Mouse (Mus musculus) heart, embryonic 10.5 days (tissue): ENCODE data around the gene 1700029H14Rik. TPM values are rescaled to one million over a fixed set of nuclear protein-coding genes. Genes with fewer than 3 reads are reported as not detected.

Source experiments
- DNase-seq: peaks from one replicate; pipeline ENCODE4 v3.0.0-alpha.2; 2017; ENCODE audit warnings: low spot score
- H3K27ac ChIP-seq: fragments of 300-500 bp; sonication (generic); 2 replicates; pipeline ENCODE4 v1.5.1; 2016; ENCODE audit warnings: mild to moderate bottlenecking
- H3K27me3 ChIP-seq: fragments of 300-500 bp; sonication (generic); 2 replicates; pipeline ENCODE4 v1.6.1; 2016; ENCODE audit warnings: mild to moderate bottlenecking; ENCODE audit not compliant: poor library complexity, insufficient read depth, severe bottlenecking
- H3K36me3 ChIP-seq: fragments of 300-500 bp; sonication (generic); 2 replicates; pipeline ENCODE4 v1.6.1; 2016; ENCODE audit warnings: mild to moderate bottlenecking, moderate library complexity
- H3K4me1 ChIP-seq: fragments of 300-500 bp; sonication (generic); 2 replicates; pipeline ENCODE4 v1.6.1; 2016; ENCODE audit warnings: mild to moderate bottlenecking
- H3K4me3 ChIP-seq: fragments of 300-500 bp; sonication (generic); 2 replicates; pipeline ENCODE4 v1.5.1; 2016; ENCODE audit warnings: mild to moderate bottlenecking, moderate library complexity
- H3K9me3 ChIP-seq: fragments of 300-500 bp; sonication (generic); 2 replicates; pipeline ENCODE4 v1.6.1; 2016; ENCODE audit warnings: mild to moderate bottlenecking, moderate library complexity
- WGBS: fragments of 180-500 bp; shearing (Covaris S2); methylation state at CpG from one replicate; pipeline ENCODE4 v1.1.7; 2016; 5-methylcytosine and 5-hydroxymethylcytosine counted together
- polyA plus RNA-seq: library from polyadenylated mRNA; unstranded; fragments of >200 nt; fragmentation: Nextera tagmentation; extraction: Ambion mirVana; gene quantifications from 2 replicates; pipeline ENCODE4 v1.2.1, GENCODE M21; 2016

The 1700029H14Rik gene
- polyA plus RNA-seq, 1 experiment from 2014 or later, result not detected

- Histone ChIP-seq H3K36me3 (peaks cover 25% of the 10 kb centered on the region; the same call in 1 of the 2 replicates), H3K27ac (no peak overlapping the region), H3K27me3 (no peaks in the 10 kb centered on the region), H3K4me3 (no peak overlapping the region), H3K9me3 (no peaks in the 10 kb centered on the region), H3K4me1 (peaks cover 11% of the 10 kb centered on the region; the same call in 1 of the 2 replicates)
- DNase-seq, result no peak
- WGBS, result 74% methylated on average over 6 of the region's 6 CpGs
Observed at GRCm38 (mm10) chr8:13591246-13591645, 29.0 kb upstream of the 1700029H14Rik start.

DNA sequence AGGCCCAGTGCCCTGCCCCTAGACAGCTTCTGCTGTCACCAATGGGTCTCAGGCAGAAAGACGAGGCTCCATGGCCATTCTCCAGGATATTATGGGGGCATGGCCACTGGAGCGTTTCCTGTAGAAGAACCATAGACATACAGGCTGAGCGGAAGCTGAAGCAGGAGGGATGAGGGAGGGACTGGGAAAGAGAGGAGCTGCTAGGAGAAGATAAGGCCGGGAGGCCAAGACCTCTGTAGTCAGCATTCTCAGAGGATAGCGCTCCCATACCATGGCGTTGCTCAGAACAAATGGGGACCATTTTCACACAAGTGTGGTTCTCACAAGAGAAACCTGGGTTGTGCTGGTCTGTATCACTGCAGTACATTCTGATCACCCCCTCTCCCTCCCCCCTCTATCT, 26.8 kb upstream of the 1700029H14Rik start:
- peaks cover 40% of the 10 kb centered on the region for H3K36me3 ChIP-seq
- H3K27me3 ChIP-seq, result no peaks in the 10 kb centered on the region
- H3K27ac ChIP-seq, result no peak overlapping the region
- H3K4me1 ChIP-seq, result peaks cover 11% of the 10 kb centered on the region; the same call in 1 of the 2 replicates
- DNase-seq, result no peak
- 58% methylated on average over 6 of the region's 6 CpGs for WGBS
- no peaks in the 10 kb centered on the region for H3K9me3 ChIP-seq
- H3K4me3 ChIP-seq, result no peak overlapping the region

GRCm38 (mm10) chr8:13584652-13585051, 22.4 kb upstream of the 1700029H14Rik start:
- DNase-seq, result no peak
- Histone ChIP-seq H3K27me3 (no peaks in the 10 kb centered on the region), H3K27ac (no peak overlapping the region), H3K4me1 (peaks cover 9% of the 10 kb centered on the region; the same call in 1 of the 2 replicates), H3K36me3 (peaks cover 72% of the 10 kb centered on the region), H3K4me3 (no peak overlapping the region), H3K9me3 (no peaks in the 10 kb centered on the region)
- WGBS, result 78% methylated on average over 8 of the region's 8 CpGs

DNA sequence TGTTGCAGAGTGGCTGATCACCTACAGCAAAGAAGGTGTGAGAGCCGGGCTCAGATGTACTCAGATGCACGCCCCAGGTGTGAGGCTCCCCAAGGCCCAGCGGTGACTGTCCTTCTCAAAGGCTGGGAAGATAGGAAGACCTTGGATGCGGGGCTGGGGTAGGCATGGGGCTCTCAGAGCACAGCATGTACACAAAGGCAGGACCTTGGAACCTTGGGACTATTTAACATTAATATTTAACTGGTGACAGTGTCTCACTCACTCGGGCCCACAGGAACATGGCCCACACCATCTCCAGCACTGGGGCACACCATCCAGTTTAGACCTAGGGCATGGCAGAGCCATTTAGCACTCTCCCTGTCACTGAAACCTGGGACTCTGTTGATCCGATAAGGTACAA, 15.6 kb upstream of the 1700029H14Rik start:
- H3K27me3 ChIP-seq, result no peaks in the 10 kb centered on the region
- no peak overlapping the region for H3K4me3 ChIP-seq
- H3K9me3 ChIP-seq, result no peaks in the 10 kb centered on the region
- no peaks in the 10 kb centered on the region for H3K4me1 ChIP-seq
- DNase-seq, result no peak
- WGBS, result 86% methylated on average over 6 of the region's 6 CpGs
- H3K27ac ChIP-seq, result no peak overlapping the region
- H3K36me3 ChIP-seq, result peaks cover 97% of the 10 kb centered on the region

DNA sequence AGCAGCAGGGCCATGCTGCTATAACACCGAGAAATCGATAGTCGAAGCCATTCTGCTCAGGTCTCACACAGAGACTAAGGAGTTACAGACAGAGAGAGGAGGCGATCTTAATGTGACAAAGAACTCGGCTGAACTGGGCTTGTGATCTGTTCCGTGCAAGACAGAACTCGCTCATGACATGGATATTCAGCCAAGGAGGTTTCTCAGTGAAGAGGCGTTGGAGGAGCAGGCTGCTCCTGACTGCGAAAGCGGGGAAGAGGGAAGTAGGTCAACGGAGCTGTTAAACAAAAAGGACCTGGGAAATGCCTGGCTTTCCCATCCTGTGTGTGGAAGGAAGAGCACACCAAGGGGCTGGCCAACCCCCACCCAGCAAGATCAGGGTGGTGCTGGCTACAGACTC, 9.7 kb upstream of the 1700029H14Rik start:
- WGBS, result 88% methylated on average over 11 of the region's 11 CpGs
- peaks cover 75% of the 10 kb centered on the region for H3K36me3 ChIP-seq
- no peak overlapping the region for H3K27ac ChIP-seq

GRCm38 (mm10) chr8:13557526-13557925, 4.7 kb downstream of the 1700029H14Rik start:
- no peak for DNase-seq
- WGBS, result 71% methylated on average over 2 of the region's 2 CpGs
- Histone ChIP-seq H3K4me3 (no peak overlapping the region), H3K27me3 (no peaks in the 10 kb centered on the region), H3K9me3 (no peaks in the 10 kb centered on the region), H3K27ac (no peak overlapping the region), H3K4me1 (peaks cover 5% of the 10 kb centered on the region), H3K36me3 (no peaks in the 10 kb centered on the region)

More for the DNA sequence above, 9.7 kb upstream of the 1700029H14Rik start:
- Histone ChIP-seq H3K27me3 (no peaks in the 10 kb centered on the region), H3K4me3 (no peak overlapping the region), H3K4me1 (no peaks in the 10 kb centered on the region), H3K9me3 (no peaks in the 10 kb centered on the region)
- DNase-seq, result no peak

DNA sequence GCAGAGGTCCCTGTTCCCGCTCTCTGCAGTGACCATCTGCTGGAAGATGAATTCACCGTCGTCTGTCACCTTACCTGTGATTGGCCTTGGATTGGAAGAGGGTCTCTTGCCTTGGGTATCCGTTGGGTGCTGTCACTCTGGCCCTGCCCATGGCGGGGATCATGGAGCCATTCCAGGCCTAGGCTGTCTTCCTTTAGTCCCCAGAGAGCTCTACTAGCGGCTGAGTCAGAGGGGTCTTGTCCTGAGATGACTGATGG, 10.8 kb downstream of the 1700029H14Rik start:
- H3K4me3 ChIP-seq, result no peak overlapping the region
- no peak for DNase-seq
- no peaks in the 10 kb centered on the region for H3K36me3 ChIP-seq
- H3K27ac ChIP-seq, result no peak overlapping the region
- H3K4me1 ChIP-seq, result peaks cover 7% of the 10 kb centered on the region; the same call in 1 of the 2 replicates
- 87% methylated on average over 6 of the region's 6 CpGs for WGBS
- H3K27me3 ChIP-seq, result no peaks in the 10 kb centered on the region
- H3K9me3 ChIP-seq, result no peaks in the 10 kb centered on the region

- H3K36me3 ChIP-seq, result no peaks in the 10 kb centered on the region
- WGBS, result 54% methylated on average over 9 of the region's 9 CpGs
- no peak overlapping the region for H3K27ac ChIP-seq
- H3K9me3 ChIP-seq, result no peaks in the 10 kb centered on the region
- no peaks in the 10 kb centered on the region for H3K27me3 ChIP-seq
- H3K4me3 ChIP-seq, result no peak overlapping the region
- peak; percentile 94 for DNase-seq
- peaks cover 7% of the 10 kb centered on the region; the same call in 1 of the 2 replicates for H3K4me1 ChIP-seq
Observed at GRCm38 (mm10) chr8:13550718-13551573, 11.3 kb downstream of the 1700029H14Rik start.

DNA sequence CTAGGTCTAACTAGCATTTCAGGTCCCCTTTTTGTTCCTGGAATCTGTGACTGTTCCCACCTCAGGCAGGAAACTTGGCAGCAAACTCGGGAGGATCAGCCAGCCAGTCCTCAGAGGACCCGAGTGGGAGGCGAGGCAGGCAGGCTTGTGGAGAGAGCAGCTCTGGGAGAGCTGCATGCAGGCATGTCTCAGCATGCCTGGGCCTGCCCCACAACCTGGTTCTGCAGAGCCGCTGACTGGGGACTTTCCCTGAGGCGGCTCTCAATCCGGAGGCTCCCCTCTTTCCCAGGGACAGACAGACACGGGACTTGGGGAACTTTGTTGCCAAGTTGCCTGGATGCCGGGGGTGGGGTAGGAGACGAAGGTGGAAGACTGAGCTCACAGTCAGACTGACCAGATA, 13.4 kb downstream of the 1700029H14Rik start:
- Histone ChIP-seq H3K27ac (no peak overlapping the region), H3K36me3 (no peaks in the 10 kb centered on the region), H3K9me3 (no peaks in the 10 kb centered on the region), H3K4me1 (peaks cover 7% of the 10 kb centered on the region; the same call in 1 of the 2 replicates), H3K27me3 (no peaks in the 10 kb centered on the region), H3K4me3 (no peak overlapping the region)
- 49% methylated on average over 9 of the region's 9 CpGs for WGBS
- no peak for DNase-seq

DNA sequence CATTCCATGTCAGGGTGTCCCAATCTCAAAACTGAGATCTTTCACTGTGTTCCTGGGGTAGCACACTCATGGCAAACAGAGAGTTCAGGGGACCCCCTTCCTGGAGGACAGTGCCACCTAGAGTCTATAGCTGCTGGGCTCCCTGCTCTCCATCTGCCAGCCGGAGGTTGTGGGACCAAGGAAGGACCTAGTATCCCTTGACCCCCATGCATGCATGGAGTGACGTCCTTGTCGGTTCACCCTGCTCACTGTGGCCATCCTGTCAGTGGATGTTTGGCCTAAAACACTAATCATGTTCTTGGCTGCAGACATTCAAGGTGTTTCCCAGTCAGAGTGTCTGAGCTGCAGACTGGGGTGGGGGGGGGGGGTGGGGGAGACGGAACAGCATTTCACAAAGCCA, 14.0 kb downstream of the 1700029H14Rik start:
- Histone ChIP-seq H3K4me1 (peaks cover 7% of the 10 kb centered on the region; the same call in 1 of the 2 replicates), H3K27me3 (no peaks in the 10 kb centered on the region), H3K27ac (no peak overlapping the region), H3K4me3 (no peak overlapping the region), H3K9me3 (no peaks in the 10 kb centered on the region), H3K36me3 (no peaks in the 10 kb centered on the region)
- WGBS, result 47% methylated on average over 4 of the region's 4 CpGs
- DNase-seq, result no peak

- Histone ChIP-seq H3K27me3 (no peaks in the 10 kb centered on the region), H3K9me3 (no peaks in the 10 kb centered on the region), H3K4me3 (no peak overlapping the region), H3K27ac (no peak overlapping the region), H3K4me1 (peaks cover 5% of the 10 kb centered on the region; the same call in 1 of the 2 replicates), H3K36me3 (no peaks in the 10 kb centered on the region)
- no peak for DNase-seq
- 78% methylated on average over 4 of the region's 4 CpGs for WGBS
Observed at GRCm38 (mm10) chr8:13546421-13546820, 15.8 kb downstream of the 1700029H14Rik start.

DNA sequence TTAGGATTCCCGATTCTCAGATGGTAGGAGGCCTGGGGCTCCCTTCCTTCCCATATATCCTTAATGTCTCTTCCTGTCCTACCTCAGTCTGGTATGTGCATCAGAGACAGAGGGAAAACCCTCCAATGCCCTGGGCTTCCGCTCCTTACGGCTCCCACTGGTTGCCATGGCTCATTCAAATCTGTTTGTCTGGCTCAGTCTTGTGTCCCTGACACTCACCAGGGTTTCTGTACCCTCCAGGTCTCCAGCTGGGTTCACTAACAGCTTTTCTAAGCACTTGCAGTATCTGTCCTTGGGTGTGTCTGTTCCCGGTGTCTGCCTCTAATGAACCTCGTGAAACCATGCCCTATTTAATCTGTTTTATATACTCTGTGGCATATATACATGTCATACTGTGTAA, 20.7 kb downstream of the 1700029H14Rik start:
- Histone ChIP-seq H3K9me3 (no peaks in the 10 kb centered on the region), H3K27me3 (no peaks in the 10 kb centered on the region), H3K27ac (no peak overlapping the region), H3K4me1 (peaks cover 4% of the 10 kb centered on the region; the same call in 1 of the 2 replicates), H3K36me3 (no peaks in the 10 kb centered on the region), H3K4me3 (no peak overlapping the region)
- 65% methylated on average over 5 of the region's 5 CpGs for WGBS
- DNase-seq, result no peak

DNA sequence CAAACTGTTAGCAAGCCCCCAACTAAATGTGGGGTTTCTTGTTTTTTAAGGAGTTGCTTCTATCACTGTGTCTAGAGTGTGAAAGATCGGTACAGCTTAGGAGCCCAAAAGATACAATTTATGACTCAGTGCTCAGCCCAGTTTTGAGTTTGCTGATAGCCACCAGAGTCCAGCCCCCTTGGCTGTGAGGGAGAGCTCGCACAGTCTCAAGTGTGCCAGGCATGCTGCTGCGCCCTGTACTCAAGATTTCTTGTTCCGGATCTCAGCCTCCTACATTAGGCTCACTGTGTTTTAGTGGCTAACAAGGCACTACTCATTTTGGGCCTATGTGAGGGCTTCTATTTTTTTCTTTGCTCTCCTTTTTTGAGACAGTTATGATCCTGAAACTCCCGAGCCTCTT, 22.1 kb downstream of the 1700029H14Rik start:
- H3K27ac ChIP-seq, result no peak overlapping the region
- DNase-seq, result no peak
- no peaks in the 10 kb centered on the region for H3K27me3 ChIP-seq
- no peaks in the 10 kb centered on the region for H3K9me3 ChIP-seq
- no peaks in the 10 kb centered on the region for H3K36me3 ChIP-seq
- H3K4me3 ChIP-seq, result no peak overlapping the region
- H3K4me1 ChIP-seq, result peaks cover 4% of the 10 kb centered on the region; the same call in 1 of the 2 replicates
- WGBS, result 82% methylated on average over 5 of the region's 5 CpGs
